12 mouse cellular contexts compared by ENCODE assay signal in genomic region chr7:80091004-80091865, GRCm38 (mm10). TPM values are rescaled to one million over a fixed set of nuclear protein-coding genes. Genes with fewer than 3 reads are reported as not detected.
A peak's percentile ranks its signal among the peaks of the same experiment; 100 is the strongest.
DNase-seq lines count a peak whose midpoint lies in the region; ATAC-seq and TF ChIP-seq lines count a peak whose summit lies in the region.
"Had no signal": no experiment of that assay in that cellular context is flagged by ENCODE, and none has a peak within 500 bp of the region (broad histone marks: within the 10 kb centered on the region; RNA-seq: fewer than 3 reads in every experiment).

No protein-coding gene starts in this region.

- TF ChIP-seq POLR2A in cerebellum, adult 2 months (IDR thresholded peaks at IDR 0.05; ENCODE audit: borderline replicate concordance, insufficient read depth, low read length) = no peak

- no peak for TF ChIP-seq CTCF in cerebellum, adult 2 months (IDR thresholded peaks at IDR 0.05; ENCODE audit: borderline replicate concordance, insufficient read depth, low read depth, low read length)

- H3K27ac ChIP-seq in kidney, embryonic 16.5 days (ENCODE audit: low read length) = no peak overlapping the region
- H3K27ac ChIP-seq in cerebellum, adult 2 months (ENCODE audit: insufficient read depth, low read length) = no peak overlapping the region
- H3K27ac ChIP-seq: midbrain, embryonic 12.5 days had no signal

- no peak for DNase-seq in kidney, adult 8-10 months
- DNase-seq in T-cell, adult 2 months (ENCODE audit: low spot score) = peak; percentile 61
- no peak for DNase-seq in urinary bladder, adult 2 months (ENCODE audit: low spot score)
- DNase-seq in frontal cortex, postnatal 10 days (ENCODE audit: low spot score in 2 of 2) = no peak
- DNase-seq in cerebellum, adult 2 months = no peak
- DNase-seq: cerebellum, adult 18-20 months; kidney, postnatal 25 days had no signal

- H3K4me2 ChIP-seq in kidney, embryonic 16.5 days (replicated peaks; ENCODE audit: low read depth, low read length) = no peak overlapping the region
- H3K4me2 ChIP-seq: limb, embryonic 15.5 days; midbrain, embryonic 12.5 days had no signal

- no peak overlapping the region for H3K4me3 ChIP-seq in kidney, embryonic 16.5 days (ENCODE audit: low read length)
- no peak overlapping the region for H3K4me3 ChIP-seq in cerebellum, adult 2 months (replicated peaks; ENCODE audit: insufficient read depth, low read depth, low read length)
- H3K4me3 ChIP-seq: limb, embryonic 15.5 days; midbrain, embryonic 12.5 days had no signal

- H3K27me3 ChIP-seq in kidney, embryonic 16.5 days (ENCODE audit: insufficient read depth, low read length) = no peaks in the 10 kb centered on the region
- H3K27me3 ChIP-seq in cerebellum, adult 2 months (ENCODE audit: control insufficient read depth, insufficient read depth, low read length) = no peaks in the 10 kb centered on the region
- H3K27me3 ChIP-seq: limb, embryonic 15.5 days; midbrain, embryonic 12.5 days had no signal

- no peaks in the 10 kb centered on the region for H3K9me3 ChIP-seq in kidney, embryonic 16.5 days (ENCODE audit: low read length)
- H3K9me3 ChIP-seq: limb, embryonic 15.5 days; midbrain, embryonic 12.5 days had no signal

- 55% methylated on average over 13 of the region's 13 CpGs for WGBS in kidney, embryonic 16.5 days
- WGBS in cerebellum, adult 2 months = 71% methylated on average over 13 of the region's 13 CpGs

- ATAC-seq in kidney, embryonic 16.5 days (ENCODE audit: low FRiP score, low TSS enrichment) = 0 out of 2 replicates have a peak, but pooled peaks have one; percentile 6
- peak; percentile 90 for ATAC-seq in CD4-positive, CD25-positive, alpha-beta regulatory T cell, adult 4 months
- peak; percentile 55; the same call in 1 of the 2 replicates for ATAC-seq in neutrophil, adult 5-6 weeks (ENCODE audit: extremely low read depth, insufficient number of reproducible peaks, low FRiP score, poor library complexity, severe bottlenecking)

- H3K9ac ChIP-seq in kidney, embryonic 16.5 days (replicated peaks; ENCODE audit: low read length) = no peak overlapping the region
- H3K9ac ChIP-seq: limb, embryonic 15.5 days had no signal

- H3K4me1 ChIP-seq in kidney, embryonic 16.5 days (ENCODE audit: insufficient read depth, low read length) = peaks cover 16% of the 10 kb centered on the region
- peaks cover 21% of the 10 kb centered on the region for H3K4me1 ChIP-seq in cerebellum, adult 2 months (ENCODE audit: control insufficient read depth, insufficient read depth, low read length)
- H3K4me1 ChIP-seq: midbrain, embryonic 12.5 days had no signal

- H3K36me3 ChIP-seq in kidney, embryonic 16.5 days (ENCODE audit: insufficient read depth, low read length) = peaks cover 81% of the 10 kb centered on the region

RNA-seq across cellular contexts. Expression of gene Idh2, which starts 24.0 kb away (rescaled TPM):
- polyA plus RNA-seq in kidney, embryonic 16.5 days (2015; fragmentation: Nextera tagmentation; extraction: Ambion mirVana) = 782 and 850 TPM in 2 replicates
- polyA plus RNA-seq in CD4-positive, CD25-positive, alpha-beta regulatory T cell, adult 4 months (2017; shearing (Covaris generic)) = 10 to 100 TPM; 22.4 to 23.9 TPM
- total RNA-seq in neutrophil, adult 5-6 weeks (2017) = 18.0 and 26.8 TPM in 2 replicates
- polyA plus RNA-seq in urinary bladder, adult 2 months (2012; rRNA removed) = 86.8 and 101 TPM in 2 replicates
- 77.9 and 84.0 TPM in 2 replicates for polyA plus RNA-seq in cerebellum, adult 2 months (2012; rRNA removed)

Comparison
In these comparisons a context has a peak if more than half of its experiments do, and no peak if none do; other contexts are left out.
1. ATAC-seq: peak in every context shown above with its lines; median percentile 90 in CD4-positive, CD25-positive, alpha-beta regulatory T cell, adult 4 months; 55 in neutrophil, adult 5-6 weeks; 6 in kidney, embryonic 16.5 days.